8 mouse cellular contexts compared by ENCODE assay signal in genomic region chr10:67285176-67285814, GRCm38 (mm10). TPM values are rescaled to one million over a fixed set of nuclear protein-coding genes. Genes with fewer than 3 reads are reported as not detected.
DNase-seq lines count a peak whose midpoint lies in the region; ATAC-seq and TF ChIP-seq lines count a peak whose summit lies in the region.

Gene Nrbf2, minus strand, starts transcription at chr10:67285305.

- no peaks in the 10 kb centered on the region for H3K27me3 ChIP-seq in G1E (ENCODE audit: insufficient read depth, low read length)
- no peaks in the 10 kb centered on the region for H3K27me3 ChIP-seq in forebrain, postnatal 0 days (ENCODE audit: insufficient read depth, low read length)
- no peaks in the 10 kb centered on the region for H3K27me3 ChIP-seq in lung, embryonic 15.5 days

- peaks cover 61% of the 10 kb centered on the region for H3K4me1 ChIP-seq in G1E (ENCODE audit: insufficient read depth, low read depth, low read length)
- H3K4me1 ChIP-seq in forebrain, postnatal 0 days (ENCODE audit: insufficient read depth), result peaks cover 15% of the 10 kb centered on the region; the same call in 1 of the 2 replicates
- H3K4me1 ChIP-seq in lung, embryonic 15.5 days, result peaks cover 24% of the 10 kb centered on the region

- DNase-seq in G1E (ENCODE audit: low spot score), result peak; percentile 84
- peak; percentile 83 to 90 for DNase-seq in cerebellum, adult 18-20 months
- DNase-seq in forebrain, postnatal 0 days, result peak; percentile 96
- DNase-seq in heart, postnatal 4 days, result peak; percentile 84
- peak; percentile 73 to 79 for DNase-seq in layer of hippocampus, adult 8-10 months (ENCODE audit: low spot score in 2 of 2)
- peak; percentile 80 for DNase-seq in ovary, adult 18-20 months (ENCODE audit: low spot score)
- peak; percentile 94 for DNase-seq in thymus, postnatal 0 days (ENCODE audit: low spot score)

- no peak for TF ChIP-seq CTCF in G1E (IDR thresholded peaks at IDR 0.05; ENCODE audit: low read depth, low read length)
- TF ChIP-seq CTCF in forebrain, postnatal 0 days (IDR thresholded peaks at IDR 0.05; ENCODE audit: low read depth), result no peak

- 3% methylated on average over 31 of the region's 52 CpGs for WGBS in forebrain, postnatal 0 days
- WGBS in lung, embryonic 15.5 days, result 2% methylated on average over 45 of the region's 52 CpGs

- peak within 1 kb of the TSS; percentile 79 for H3K27ac ChIP-seq in forebrain, postnatal 0 days (ENCODE audit: low read depth, low read length)
- H3K27ac ChIP-seq in lung, embryonic 15.5 days, result peak within 1 kb of the TSS; percentile 82

- H3K4me2 ChIP-seq in forebrain, postnatal 0 days (ENCODE audit: low read depth), result peak within 1 kb of the TSS; percentile 82
- H3K4me2 ChIP-seq in lung, embryonic 15.5 days, result peak within 1 kb of the TSS; percentile 84

- H3K36me3 ChIP-seq in G1E (replicated peaks), result peaks cover 26% of the 10 kb centered on the region
- H3K36me3 ChIP-seq in forebrain, postnatal 0 days (ENCODE audit: insufficient read depth), result no peaks in the 10 kb centered on the region
- H3K36me3 ChIP-seq in lung, embryonic 15.5 days, result no peaks in the 10 kb centered on the region

- H3K9me3 ChIP-seq in G1E (replicated peaks), result peaks cover 9% of the 10 kb centered on the region
- no peaks in the 10 kb centered on the region for H3K9me3 ChIP-seq in forebrain, postnatal 0 days (ENCODE audit: low read length)
- no peaks in the 10 kb centered on the region for H3K9me3 ChIP-seq in lung, embryonic 15.5 days

- peak within 1 kb of the TSS; percentile 95 for H3K4me3 ChIP-seq in G1E (ENCODE audit: low read depth, low read length)
- H3K4me3 ChIP-seq in forebrain, postnatal 0 days (ENCODE audit: low read depth, low read length), result peak within 1 kb of the TSS; percentile 82
- H3K4me3 ChIP-seq in lung, embryonic 15.5 days, result peak within 1 kb of the TSS; percentile 96

- ATAC-seq in G1E (ENCODE audit: extremely low read depth, insufficient number of reproducible peaks, low FRiP score, poor library complexity, severe bottlenecking), result peak; percentile 61
- peak; percentile 97 for ATAC-seq in forebrain, postnatal 0 days
- ATAC-seq in lung, embryonic 15.5 days (ENCODE audit: borderline replicate concordance, extremely low read depth, low FRiP score, low TSS enrichment), result peak; percentile 94

- peak within 1 kb of the TSS; percentile 86 for H3K9ac ChIP-seq in forebrain, postnatal 0 days
- H3K9ac ChIP-seq in lung, embryonic 15.5 days, result peak within 1 kb of the TSS; percentile 89

RNA-seq across cellular contexts. Expression of gene Nrbf2, which starts in this region (rescaled TPM):
- total RNA-seq in G1E (2014; fragmentation: Nextera tagmentation) (46.3 and 49.1 TPM in 2 replicates), G1E (2017) (46.6 and 52.2 TPM in 2 replicates)
- 71.1 and 92.1 TPM in 2 replicates for polyA plus RNA-seq in G1E (2012)
- total RNA-seq in forebrain, postnatal 0 days (2014; rRNA removed), result 16.8 and 26.4 TPM in 2 replicates
- 37.2 and 39.8 TPM in 2 replicates for polyA plus RNA-seq in forebrain, postnatal 0 days (2015; fragmentation: Nextera tagmentation; extraction: Ambion mirVana)
- 1 to 10 TPM; 7.2 to 8.3 TPM for total RNA-seq in heart, postnatal 4 days (2021)
- total RNA-seq in layer of hippocampus, adult 8-10 months (2022), result 10 to 100 TPM; 16.6 to 22.1 (median 17.7) TPM
- polyA plus RNA-seq in lung, embryonic 15.5 days (2015; fragmentation: Nextera tagmentation; extraction: Ambion mirVana), result 34.4 and 35.3 TPM in 2 replicates
- polyA plus RNA-seq in thymus, postnatal 0 days (2015; fragmentation: Nextera tagmentation; extraction: Ambion mirVana), result 46.5 and 47.5 TPM in 2 replicates

Comparison
In these comparisons a context has a peak if more than half of its experiments do, and no peak if none do; other contexts are left out.
1. Peak in every context shown above with its lines: DNase-seq, ATAC-seq, H3K4me3 ChIP-seq and H3K27ac ChIP-seq.